Mouse (Mus musculus): Measurements from ENCODE around the gene Myoz1. TPM values are rescaled to one million over a fixed set of nuclear protein-coding genes. Genes with fewer than 3 reads are reported as not detected.

Gene Myoz1
- not detected for polyA plus RNA-seq (2017; shearing (Covaris generic))

DNA sequence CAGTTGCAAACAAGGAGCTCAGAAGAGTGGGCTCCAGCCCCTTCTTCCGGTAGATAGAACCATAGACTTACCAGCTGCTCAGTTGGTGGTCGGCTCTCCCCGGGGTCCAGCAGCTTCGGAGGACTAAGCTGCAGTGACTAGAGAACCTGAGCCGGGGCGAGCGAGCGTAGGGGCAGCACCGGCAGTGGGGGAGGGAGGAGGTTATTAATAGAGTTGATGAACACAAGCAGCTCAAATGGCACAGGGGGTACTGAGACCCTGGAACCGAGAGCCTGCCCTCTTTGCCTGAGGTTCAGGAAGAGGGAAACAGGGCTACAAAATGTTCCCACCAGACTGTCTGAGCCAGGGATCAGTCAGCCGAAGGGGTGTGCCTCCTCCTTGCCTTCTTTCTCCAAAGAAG, at the start of gene Myoz1:
Myoz1 (minus strand) TSS at position 180 of the 400 bp plus-strand sequence.

DNA sequence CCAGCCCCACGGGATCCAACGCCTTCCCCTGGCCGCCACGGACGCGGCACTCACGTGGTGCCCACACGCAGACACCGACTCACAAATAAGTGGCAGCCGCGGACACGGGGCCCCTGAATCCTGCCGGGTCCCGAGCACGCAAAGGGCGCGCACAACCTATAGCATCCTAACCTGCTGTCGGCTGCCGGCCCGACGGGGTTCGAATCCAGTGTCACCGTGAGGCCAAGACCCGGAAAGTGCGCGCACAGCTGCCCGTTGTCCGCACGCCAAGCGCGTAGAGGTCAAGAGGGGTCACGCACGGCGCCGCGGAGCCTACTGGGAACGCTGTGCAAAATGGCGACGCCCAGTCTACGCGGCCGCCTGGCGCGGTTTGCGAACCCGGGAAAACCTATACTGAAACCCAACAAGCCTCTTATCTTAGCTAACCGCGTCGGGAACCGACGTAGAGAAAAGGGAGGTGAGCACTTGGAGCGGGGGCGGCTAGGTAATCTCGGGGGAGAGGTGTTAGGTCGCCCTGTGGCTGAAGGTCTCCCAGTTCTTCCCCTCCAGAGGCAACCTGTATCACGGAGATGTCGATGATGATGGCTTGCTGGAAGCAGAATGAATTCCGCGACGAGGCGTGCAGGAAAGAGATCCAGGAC, 46.5 kb upstream of the Myoz1 start, which contains the start of gene Chchd1:
Chchd1 (plus strand) TSS at position 266 of the 641 bp plus-strand sequence.

DNA sequence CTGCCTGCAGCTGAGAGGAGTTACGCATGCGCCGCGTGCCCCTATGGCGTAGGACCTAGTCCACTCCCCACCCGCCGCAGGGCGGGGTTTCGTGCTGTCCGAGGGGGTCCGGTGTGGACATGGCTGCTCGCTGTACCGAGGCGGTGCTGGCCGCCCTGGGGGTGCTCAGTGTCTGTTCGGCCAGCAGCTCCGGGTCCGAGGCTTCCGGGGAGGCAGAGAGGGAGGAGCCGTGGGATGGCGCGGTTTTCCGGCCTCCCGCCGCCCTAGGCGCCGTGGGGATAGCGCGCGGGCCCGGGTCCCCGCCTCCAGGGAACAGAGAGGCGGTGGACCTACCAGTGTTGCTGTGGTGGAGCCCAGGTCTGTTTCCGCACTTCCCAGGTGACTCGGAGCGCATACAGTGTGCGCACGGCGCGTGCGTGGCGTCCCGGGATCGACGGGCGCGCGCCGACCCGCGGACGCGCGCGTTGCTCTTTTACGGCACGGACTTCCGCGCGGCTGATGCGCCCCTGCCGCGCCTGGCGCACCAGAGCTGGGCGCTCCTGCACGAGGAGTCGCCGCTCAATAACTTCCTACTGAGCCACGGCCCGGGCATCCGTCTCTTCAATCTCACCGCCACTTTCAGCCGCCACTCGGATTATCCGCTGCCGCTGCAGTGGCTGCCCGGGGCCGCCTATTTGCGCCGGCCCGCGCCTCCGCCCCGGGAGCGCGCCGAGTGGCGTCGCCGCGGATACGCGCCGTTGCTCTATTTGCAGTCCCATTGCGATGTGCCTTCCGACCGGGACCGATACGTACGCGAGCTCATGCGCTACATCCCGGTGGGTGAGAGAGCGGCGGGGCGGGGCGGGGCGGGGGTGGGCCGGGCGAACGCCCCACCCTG, 38.8 kb upstream of the Myoz1 start, which contains the start of gene Fut11:
Fut11 (plus strand) TSS at position 85 of the 877 bp plus-strand sequence.

DNA sequence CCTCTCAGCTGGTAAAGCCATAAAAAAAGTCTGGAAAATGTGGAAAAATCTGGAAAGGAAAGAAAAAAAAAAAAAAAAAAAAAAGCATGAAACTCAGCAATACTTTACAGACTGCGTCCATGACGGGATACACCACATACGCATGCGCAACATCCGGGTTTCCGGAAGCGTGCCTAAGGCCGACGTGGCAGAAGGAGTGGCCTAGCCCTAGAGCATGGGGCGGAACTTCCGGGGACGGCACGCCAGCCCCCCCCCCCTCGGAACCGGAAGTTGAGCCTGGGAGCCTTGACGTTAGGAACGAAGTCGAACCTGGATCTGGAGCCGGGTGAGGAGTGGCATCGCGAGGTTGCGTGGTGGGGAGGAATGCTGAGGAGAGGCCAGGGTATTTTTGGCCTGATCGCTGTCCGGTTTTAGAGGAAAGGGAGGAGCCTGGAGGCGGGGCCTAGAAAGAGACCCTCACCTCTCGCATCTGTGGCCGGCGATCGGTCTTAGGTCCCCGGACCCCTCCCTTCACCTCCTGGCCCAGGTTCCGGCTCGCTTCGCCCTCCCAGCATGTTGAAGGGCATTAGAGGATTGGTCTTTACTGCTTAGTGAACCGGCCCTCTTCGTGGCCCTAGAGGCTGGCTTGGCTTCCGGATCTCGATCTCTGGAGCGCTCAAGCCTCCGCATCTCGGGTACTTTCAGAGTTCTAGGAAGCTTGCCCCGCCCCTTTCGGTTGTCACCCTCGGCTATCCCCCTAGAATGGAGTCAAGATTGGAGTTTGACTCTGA, 17.9 kb upstream of the Myoz1 start, which contains the start of gene Sec24c:
Sec24c (plus strand) TSS at position 245 of the 770 bp plus-strand sequence.

DNA sequence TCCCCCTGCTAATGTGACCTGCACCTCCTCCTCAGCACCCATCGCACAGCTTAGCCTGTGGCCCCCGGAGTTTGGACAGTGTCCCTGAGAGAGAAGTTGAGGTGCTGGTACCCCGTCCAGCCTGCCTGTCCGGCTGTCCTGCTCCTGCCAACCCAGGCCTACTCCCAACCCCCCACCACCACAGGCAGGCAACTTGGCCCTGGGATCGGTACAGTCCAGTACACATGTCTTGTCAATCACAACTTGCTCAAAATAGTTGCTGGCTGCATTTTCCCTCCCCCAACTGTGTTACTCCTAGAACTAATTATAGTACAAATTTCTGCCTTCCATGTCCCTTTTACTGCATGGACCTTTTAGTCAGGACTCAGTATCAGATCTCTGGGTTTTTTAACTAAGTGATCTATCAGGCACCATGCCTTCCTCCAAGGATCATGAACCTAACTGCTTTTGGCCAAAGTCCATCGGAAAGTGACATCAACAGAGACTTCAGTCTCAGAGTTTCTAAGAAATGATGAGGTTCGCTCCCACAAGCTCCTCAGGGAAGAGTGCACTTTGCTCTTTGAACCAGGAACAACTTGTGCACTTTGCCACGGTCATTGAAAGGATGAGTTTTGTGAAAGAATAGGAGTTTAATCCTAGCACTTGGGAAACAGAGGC, 11.9 kb upstream of the Myoz1 start, which contains the start of gene Synpo2l:
Synpo2l (minus strand) TSS at position 201 of the 657 bp plus-strand sequence.

DNA sequence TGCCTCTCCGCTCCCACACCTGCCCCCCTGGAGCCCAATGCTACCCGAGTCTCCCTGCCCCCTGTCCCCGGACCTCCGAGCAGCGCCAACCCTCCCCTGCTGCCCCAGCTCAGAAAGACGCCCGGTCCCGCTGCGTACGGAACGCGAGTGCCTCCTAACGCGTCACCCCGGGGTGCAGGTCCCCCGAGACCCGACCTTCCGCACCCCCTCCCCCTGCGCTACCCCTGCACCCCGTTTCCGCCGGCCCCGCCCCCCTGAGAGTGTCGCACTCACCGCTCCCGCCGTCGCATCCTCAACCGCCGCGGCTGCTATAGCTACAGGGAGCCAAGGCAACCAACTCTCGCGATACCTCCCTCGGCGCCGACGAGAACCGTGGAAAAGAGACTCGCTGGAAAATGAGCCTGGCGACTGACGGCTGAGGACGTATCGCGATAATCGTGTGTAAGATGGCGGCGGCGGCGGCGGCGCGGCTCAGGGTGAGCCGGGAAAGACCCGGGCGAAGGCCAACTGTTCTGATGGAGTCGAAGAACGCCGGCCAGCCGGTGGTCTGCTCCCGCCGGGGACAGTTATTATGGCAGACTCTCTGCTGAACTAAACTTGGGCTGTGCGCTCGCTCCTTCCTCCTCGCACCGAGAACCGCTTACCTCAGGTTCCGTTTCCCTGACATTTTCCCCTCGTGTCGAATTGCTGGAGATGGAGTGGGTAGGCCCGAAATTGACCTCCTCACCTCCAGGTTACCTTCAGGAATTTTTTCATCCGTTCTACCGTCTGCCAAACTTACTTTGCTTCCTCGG, 15.5 kb downstream of the Myoz1 start, which contains the start of gene Usp54:
Usp54 (minus strand) TSS at position 420 of the 794 bp plus-strand sequence.

Other genes with a start within 250 kb of the Myoz1 start
- gene Cfap70, start 204.3 kb downstream of the Myoz1 start, polyA plus RNA-seq (2017; shearing (Covaris generic)): under 1 TPM in 1 of 2 experiments, not detected in 1; 0.31 TPM
- 10 to 100 TPM; 30.9 to 43.7 TPM for gene Anxa7, start 176.4 kb downstream of the Myoz1 start, polyA plus RNA-seq (2017; shearing (Covaris generic))
- gene Mss51, start 159.6 kb downstream of the Myoz1 start, polyA plus RNA-seq (2017; shearing (Covaris generic)): 1 to 10 TPM; 1.3 to 2.3 TPM
- 10 to 100 TPM; 30.4 to 31.4 TPM for gene Ppp3cb, start 110.0 kb downstream of the Myoz1 start, polyA plus RNA-seq (2017; shearing (Covaris generic))
- 1 to 10 TPM; 2.5 to 2.6 TPM for gene Usp54, start 15.5 kb downstream of the Myoz1 start, polyA plus RNA-seq (2017; shearing (Covaris generic))
- gene Synpo2l, start 11.8 kb upstream of the Myoz1 start, polyA plus RNA-seq (2017; shearing (Covaris generic)): under 1 TPM in 1 of 2 experiments, not detected in 1; 0.21 TPM
- gene Sec24c, start 17.8 kb upstream of the Myoz1 start, polyA plus RNA-seq (2017; shearing (Covaris generic)): 100 to 1,000 TPM; 181 to 190 TPM
- gene Fut11, start 38.4 kb upstream of the Myoz1 start, polyA plus RNA-seq (2017; shearing (Covaris generic)): 10 to 100 TPM in 1 of 2 experiments, 1 to 10 TPM in 1; 9.8 to 13.7 TPM
- gene Chchd1, start 46.5 kb upstream of the Myoz1 start, polyA plus RNA-seq (2017; shearing (Covaris generic)): 100 to 1,000 TPM; 102 to 136 TPM
- gene Zswim8, start 51.0 kb upstream of the Myoz1 start, polyA plus RNA-seq (2017; shearing (Covaris generic)): 10 to 100 TPM; 35.8 to 56.8 TPM
- 10 to 100 TPM; 34.4 to 35.0 TPM for gene Ndst2, start 78.0 kb upstream of the Myoz1 start, polyA plus RNA-seq (2017; shearing (Covaris generic))
- gene Camk2g, start 137.5 kb upstream of the Myoz1 start, polyA plus RNA-seq (2017; shearing (Covaris generic)): 10 to 100 TPM in 1 of 2 experiments, 1 to 10 TPM in 1; 6.8 to 10.1 TPM
- gene Plau, start 180.1 kb upstream of the Myoz1 start, polyA plus RNA-seq (2017; shearing (Covaris generic)): under 1 TPM in 1 of 2 experiments, not detected in 1; 0.07 TPM

Data from activated CD4-positive, CD25-positive, alpha-beta regulatory T cell (primary cell).